Comparison of ENCODE assay signal across 11 mouse cellular contexts in genomic region chr9:40337131-40337820, GRCm38 (mm10).
DNase-seq lines count a peak whose midpoint lies in the region; ATAC-seq and TF ChIP-seq lines count a peak whose summit lies in the region.
"Had no signal": no experiment of that assay in that cellular context is flagged by ENCODE, and none has a peak within 500 bp of the region (broad histone marks: within the 10 kb centered on the region; RNA-seq: fewer than 3 reads in every experiment).

No protein-coding gene starts in this region.

- no peak for TF ChIP-seq POLR2A in cortical plate, adult 2 months (IDR thresholded peaks at IDR 0.05; ENCODE audit: extremely low read depth, insufficient read depth, low read length)

- no peak for DNase-seq in layer of hippocampus, adult 2 months (ENCODE audit: low spot score in 2 of 2)
- no peak for DNase-seq in layer of hippocampus, postnatal 36 days
- peak; percentile 41 for DNase-seq in Muller cell, postnatal 12 days (ENCODE audit: inconsistent ontology term)
- DNase-seq in right cerebral cortex, adult 18-20 months, result no peak
- no peak for DNase-seq in frontal cortex, postnatal 10 days (ENCODE audit: low spot score in 2 of 2)
- DNase-seq: lung, adult 2 months had no signal

- H3K9me3 ChIP-seq in forebrain, embryonic 13.5 days (replicated peaks), result no peaks in the 10 kb centered on the region
- H3K9me3 ChIP-seq in forebrain, embryonic 12.5 days, result no peaks in the 10 kb centered on the region
- H3K9me3 ChIP-seq: neural tube, embryonic 12.5 days had no signal

- peak overlapping the region; percentile 63 for H3K27ac ChIP-seq in forebrain, embryonic 13.5 days
- H3K27ac ChIP-seq in forebrain, embryonic 12.5 days, result no peak overlapping the region
- H3K27ac ChIP-seq in layer of hippocampus, adult 2 months, result peak overlapping the region; percentile 99
- H3K27ac ChIP-seq in cortical plate, adult 2 months (ENCODE audit: insufficient read depth, low read length), result peak overlapping the region; percentile 75
- H3K27ac ChIP-seq: neural tube, embryonic 12.5 days had no signal

- no peak overlapping the region for H3K4me2 ChIP-seq in forebrain, embryonic 13.5 days
- no peak overlapping the region for H3K4me2 ChIP-seq in forebrain, embryonic 12.5 days
- H3K4me2 ChIP-seq: neural tube, embryonic 12.5 days had no signal

- TF ChIP-seq CTCF in layer of hippocampus, adult 2 months (conservative IDR thresholded peaks at IDR 0.05), result no peak
- TF ChIP-seq CTCF in cortical plate, adult 2 months (IDR thresholded peaks at IDR 0.05; ENCODE audit: extremely low read depth, insufficient read depth, low read length), result no peak

- H3K9ac ChIP-seq in forebrain, embryonic 13.5 days, result no peak overlapping the region
- H3K9ac ChIP-seq in forebrain, embryonic 12.5 days, result no peak overlapping the region
- H3K9ac ChIP-seq: neural tube, embryonic 12.5 days had no signal

- peaks cover 36% of the 10 kb centered on the region for H3K4me1 ChIP-seq in forebrain, embryonic 13.5 days
- H3K4me1 ChIP-seq in forebrain, embryonic 12.5 days, result peaks cover 4% of the 10 kb centered on the region; the same call in 1 of the 2 replicates
- peaks cover 37% of the 10 kb centered on the region for H3K4me1 ChIP-seq in cortical plate, adult 2 months (ENCODE audit: control insufficient read depth, insufficient read depth, low read length)
- H3K4me1 ChIP-seq: neural tube, embryonic 12.5 days had no signal

- ATAC-seq in forebrain, embryonic 13.5 days, result 0 out of 2 replicates have a peak, but pooled peaks have one; percentile 17
- ATAC-seq in forebrain, embryonic 12.5 days (ENCODE audit: low FRiP score), result no peak
- ATAC-seq: CD4-positive, CD25-positive, alpha-beta regulatory T cell, adult 4 months had no signal

- no peaks in the 10 kb centered on the region for H3K27me3 ChIP-seq in forebrain, embryonic 13.5 days
- no peaks in the 10 kb centered on the region for H3K27me3 ChIP-seq in forebrain, embryonic 12.5 days
- H3K27me3 ChIP-seq: neural tube, embryonic 12.5 days had no signal

- 66% methylated on average over 4 of the region's 4 CpGs for WGBS in forebrain, embryonic 13.5 days
- 84% methylated on average over 4 of the region's 4 CpGs for WGBS in forebrain, embryonic 12.5 days

- H3K4me3 ChIP-seq in forebrain, embryonic 13.5 days, result no peak overlapping the region
- H3K4me3 ChIP-seq in forebrain, embryonic 12.5 days (replicated peaks), result no peak overlapping the region
- no peak overlapping the region for H3K4me3 ChIP-seq in layer of hippocampus, adult 2 months
- no peak overlapping the region for H3K4me3 ChIP-seq in cortical plate, adult 2 months (ENCODE audit: insufficient read depth, low read length)
- H3K4me3 ChIP-seq: neural tube, embryonic 12.5 days had no signal

- 0 out of 2 replicates have a peak, but pooled peaks cover 10% of the 10 kb centered on the region for H3K36me3 ChIP-seq in forebrain, embryonic 13.5 days (ENCODE audit: poor library complexity, severe bottlenecking)
- H3K36me3 ChIP-seq in forebrain, embryonic 12.5 days (replicated peaks), result no peaks in the 10 kb centered on the region
- H3K36me3 ChIP-seq: neural tube, embryonic 12.5 days had no signal
